Mouse (Mus musculus): ENCODE measurements around the gene Gm49337.
"Not testable (repeated sequence)": the region's sequence is repeated elsewhere in the genome, so short reads cannot be mapped to it uniquely, and the experiment has no call there.

Gm49337 gene

DNA sequence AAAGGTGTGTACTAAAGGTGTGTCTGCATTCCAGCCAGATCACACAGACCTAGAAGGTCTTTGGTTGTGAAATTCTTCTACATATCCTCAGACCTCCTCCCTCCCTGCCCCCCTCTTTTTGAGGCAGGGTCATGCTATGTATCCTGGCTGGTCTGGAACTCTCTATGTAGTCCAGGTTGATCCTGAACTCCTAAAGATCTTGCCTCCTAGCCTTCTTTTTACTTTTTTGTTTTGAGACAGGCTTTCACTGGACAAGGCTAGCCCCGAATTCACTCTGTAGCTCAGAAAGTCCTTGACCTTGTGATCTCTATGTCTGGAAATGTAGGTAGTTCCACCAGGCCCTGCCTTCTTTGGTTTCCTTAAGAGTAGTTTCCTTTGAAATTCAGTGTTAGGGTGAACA, 35.7 kb downstream of the Gm49337 start:
- no peak for DNase-seq (ENCODE audit: low spot score in 2 of 2)

DNA sequence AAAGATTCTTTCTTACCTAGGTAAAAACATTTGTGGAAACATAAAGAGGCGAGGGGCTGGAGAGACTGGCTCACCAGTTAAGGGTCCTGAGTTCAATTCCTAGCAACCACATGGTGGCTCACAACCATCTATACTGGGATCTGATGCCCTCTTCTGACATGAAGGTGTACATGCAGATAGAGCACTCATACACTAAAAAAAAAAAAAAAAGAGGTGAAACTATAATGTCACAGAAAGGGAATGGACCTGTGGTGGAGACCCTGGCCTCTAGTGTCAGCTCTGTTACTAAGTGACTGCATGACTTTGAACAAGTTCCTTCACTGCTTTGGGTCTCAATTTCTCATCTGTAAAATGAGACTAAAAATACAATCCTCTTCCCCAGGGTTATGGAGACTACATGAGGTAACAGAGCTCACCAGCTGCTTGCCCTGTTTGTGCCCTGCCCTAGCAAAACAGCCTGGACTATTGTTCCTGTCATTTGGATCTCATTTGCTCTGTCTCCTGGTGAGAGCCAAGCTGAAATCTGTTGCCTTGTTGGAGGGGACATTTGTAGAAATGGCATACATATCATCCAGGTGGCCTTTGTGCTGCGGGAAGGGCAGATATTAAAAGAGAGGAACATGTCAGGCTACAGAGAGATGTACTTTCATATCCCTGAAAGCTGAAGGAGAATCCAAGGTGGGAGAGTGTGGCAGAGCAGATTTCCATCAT, 42.9 kb downstream of the Gm49337 start:
- DNase-seq (ENCODE audit: low spot score in 2 of 2), result no peak

DNA sequence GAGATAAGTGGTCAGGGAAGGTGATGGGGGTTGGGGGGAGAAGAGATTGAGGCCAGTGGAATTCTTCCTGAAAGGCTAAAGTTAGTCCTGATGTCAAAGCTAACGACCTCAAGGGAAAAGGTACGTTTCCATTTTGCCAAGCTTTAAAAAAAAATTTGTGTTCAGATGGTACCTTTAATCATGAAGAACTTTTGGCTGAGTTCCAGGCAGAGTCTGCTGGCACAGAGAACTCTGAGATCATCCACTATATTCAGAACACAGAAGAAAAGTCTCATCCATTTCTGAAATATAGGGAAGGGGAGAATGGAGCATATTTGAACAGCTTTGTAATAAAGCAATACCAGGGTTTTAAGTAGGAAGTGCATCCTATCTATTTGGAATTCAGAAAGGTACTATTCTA, 43.9 kb downstream of the Gm49337 start:
- no peak for DNase-seq (ENCODE audit: low spot score in 2 of 2)

DNA sequence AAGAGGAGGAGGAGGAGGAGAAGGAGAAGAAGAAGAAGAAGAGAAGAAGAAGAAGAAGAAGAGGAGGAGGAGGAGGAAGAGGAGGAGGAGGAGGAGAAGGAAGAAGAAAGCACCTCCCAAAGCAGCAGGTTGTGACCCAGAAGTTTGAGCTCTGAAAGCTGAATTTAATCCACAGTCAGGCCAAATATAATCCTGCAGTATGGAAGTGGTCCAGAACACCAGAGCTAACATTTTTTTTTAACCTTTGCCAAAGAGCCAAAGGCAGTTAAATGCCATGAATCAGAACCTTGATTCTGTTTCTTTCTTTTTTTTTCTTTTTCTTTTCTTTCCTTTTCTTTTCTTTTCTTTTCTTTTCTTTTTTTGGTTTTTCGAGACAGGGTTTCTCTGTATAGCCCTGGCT, 44.5 kb downstream of the Gm49337 start:
- not testable (repeated sequence) for DNase-seq (ENCODE audit: low spot score in 2 of 2)

DNA sequence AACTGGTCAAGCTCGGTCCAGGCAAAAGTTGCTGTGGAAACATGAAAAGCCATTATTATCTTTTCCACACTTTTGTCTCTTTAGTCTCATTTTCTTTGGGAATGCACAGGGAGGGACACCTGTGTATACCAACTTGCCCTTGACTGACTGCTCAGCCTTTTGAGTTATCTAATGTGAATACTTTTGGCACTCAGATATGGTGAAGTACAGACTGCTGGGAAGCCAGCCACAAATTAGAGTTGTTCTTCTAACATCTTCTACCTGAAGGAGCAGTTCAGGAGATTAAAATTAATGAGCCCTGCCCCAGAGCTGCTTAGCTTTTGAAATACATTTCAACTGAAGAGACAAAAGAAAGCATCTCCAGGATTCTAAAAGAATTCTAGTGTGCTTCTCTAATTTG, 45.9 kb downstream of the Gm49337 start:
- no peak for DNase-seq (ENCODE audit: low spot score in 2 of 2)

DNA sequence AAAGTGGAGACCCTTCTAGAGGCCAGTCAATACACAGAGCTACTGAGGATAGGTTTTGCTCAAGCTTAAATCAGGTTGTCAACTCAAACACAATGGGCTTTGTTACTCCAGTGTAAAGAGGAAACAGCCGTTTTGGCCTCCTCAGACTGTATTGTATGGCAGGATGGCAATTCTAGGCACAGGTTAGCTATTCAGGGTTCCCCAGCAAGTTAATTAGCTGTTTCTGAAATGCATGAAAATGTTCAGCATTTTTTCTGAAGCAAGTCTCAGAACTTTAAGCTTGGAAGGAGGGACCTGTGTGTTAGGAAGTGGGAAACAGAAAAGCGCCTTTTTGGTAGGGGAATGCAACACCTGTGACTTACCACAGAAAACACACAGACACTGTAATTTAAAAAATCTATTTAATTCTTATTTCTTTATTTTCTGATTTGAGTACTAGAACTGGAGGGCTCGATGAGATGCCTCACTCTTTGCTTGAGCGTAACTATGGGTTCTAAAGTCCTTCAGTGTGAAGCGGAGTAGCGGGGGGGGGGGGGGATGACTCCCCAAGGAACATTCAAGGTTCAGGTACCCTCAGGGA, 47.0 kb downstream of the Gm49337 start:
- no peak for DNase-seq (ENCODE audit: low spot score in 2 of 2)

DNA sequence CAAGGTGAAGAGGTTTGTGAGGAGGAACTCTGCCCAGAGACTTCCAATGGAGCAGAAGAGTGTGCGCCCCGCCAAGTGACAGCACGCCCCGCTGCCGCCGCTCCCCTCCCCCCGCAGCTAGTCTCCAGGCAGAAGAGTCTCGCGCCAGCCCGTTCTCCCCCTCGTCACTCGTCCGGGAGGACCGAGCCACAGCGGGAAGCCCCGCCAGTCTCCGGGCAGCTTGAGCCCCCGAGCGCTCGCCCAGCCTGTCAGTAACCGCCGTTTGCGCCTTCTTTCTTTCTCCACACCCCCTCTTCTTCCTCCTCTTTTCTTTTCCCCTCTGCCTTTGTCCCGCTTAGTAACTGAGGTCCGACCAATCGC, 47.6 kb downstream of the Gm49337 start:
- peak in 1 of 2 experiments; percentile 81 for DNase-seq (ENCODE audit: low spot score in 2 of 2)

DNA sequence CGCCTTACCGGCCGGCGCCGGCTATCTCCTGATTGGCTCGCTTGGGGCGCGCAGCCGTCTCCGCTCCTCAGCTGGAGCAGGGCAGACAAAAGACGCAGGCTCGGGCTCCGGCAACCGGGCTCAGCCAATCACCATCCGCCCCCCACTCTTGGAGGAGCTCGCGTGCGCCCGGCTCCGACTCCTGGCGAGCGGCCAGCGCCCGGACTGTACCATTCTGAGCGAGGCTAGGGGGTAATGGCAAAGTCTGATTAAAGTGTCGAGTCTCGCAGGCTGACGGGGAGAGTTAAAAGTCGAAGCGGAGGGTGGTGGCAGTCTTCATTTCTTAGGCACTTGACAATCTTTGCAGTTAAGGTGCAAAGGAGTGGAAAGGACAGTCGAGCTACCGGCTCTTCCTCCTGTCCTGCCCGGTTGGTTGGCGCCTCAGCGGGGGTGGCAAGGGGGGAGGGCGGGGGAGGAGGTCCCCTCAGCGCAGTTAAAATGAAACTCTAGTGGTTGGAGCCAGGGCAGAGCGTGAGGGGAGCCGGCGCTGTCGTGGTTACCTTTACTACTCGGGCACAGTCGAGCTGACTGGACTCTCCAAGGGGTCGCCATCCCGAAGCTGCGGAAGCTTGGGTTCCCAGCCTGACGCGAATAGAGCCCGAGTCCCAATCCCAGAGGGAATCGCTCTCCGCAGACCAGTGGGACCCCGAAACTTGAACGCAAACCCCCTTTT, 48.1 kb downstream of the Gm49337 start, which contains the start of gene Pik3r3:
Gene Pik3r3, plus strand, starts transcription at position 479 of the 712 bp plus-strand sequence.
- DNase-seq (ENCODE audit: low spot score in 2 of 2), result peak; percentile 97

DNA sequence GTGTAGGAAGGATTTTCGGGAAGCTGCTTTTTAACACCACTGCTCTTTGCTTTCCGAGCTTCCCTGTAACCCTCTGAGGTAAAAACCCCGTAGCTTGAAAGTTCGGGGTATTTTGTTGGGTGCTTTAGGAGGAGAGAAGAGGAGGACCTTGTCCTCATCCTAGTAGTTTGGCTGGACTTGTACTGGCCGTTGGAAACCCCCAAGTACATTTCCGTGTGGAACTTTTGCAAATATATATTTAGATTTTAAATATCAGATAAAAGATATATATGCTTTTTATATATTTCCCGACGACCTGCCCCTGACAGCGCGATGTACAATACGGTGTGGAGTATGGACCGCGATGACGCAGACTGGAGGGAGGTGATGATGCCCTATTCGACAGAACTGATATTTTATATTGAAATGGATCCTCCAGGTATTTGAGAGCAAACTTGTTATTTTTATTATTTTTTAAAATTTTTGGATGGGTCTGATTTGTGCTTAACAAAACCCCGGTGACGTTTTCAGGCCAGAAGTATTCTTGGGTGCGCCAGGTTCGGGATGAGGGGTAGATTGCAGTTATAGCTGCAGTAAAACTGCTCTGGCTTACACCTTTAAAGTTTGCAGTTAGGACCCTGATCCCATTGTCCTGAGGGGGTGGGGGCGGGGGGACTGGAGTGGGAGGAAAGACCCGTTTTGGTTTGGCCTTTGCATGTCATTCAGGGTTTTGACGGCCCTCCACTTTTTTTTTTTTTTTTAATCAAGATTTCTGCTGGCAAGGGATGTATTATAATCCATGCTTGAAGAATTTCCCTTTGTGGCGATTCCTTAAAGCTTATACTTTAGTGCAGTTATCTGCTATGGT, 49.0 kb downstream of the Gm49337 start:
- DNase-seq (ENCODE audit: low spot score in 2 of 2), result peak in 1 of 2 experiments; percentile 39

DNA sequence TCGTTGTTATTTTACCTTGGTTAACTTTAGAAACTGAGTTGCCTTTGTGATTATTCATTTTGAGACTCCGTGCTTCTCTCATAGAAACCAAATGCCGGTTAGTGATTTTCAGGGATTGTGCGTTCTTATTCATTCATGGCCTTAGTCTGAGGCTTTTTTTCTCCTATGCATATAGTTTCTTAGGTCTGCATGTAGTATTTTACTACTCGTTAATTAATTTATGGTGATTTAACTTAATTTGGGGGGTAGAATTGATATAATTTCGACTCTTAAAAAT, 49.6 kb downstream of the Gm49337 start:
- DNase-seq (ENCODE audit: low spot score in 2 of 2), result no peak

DNA sequence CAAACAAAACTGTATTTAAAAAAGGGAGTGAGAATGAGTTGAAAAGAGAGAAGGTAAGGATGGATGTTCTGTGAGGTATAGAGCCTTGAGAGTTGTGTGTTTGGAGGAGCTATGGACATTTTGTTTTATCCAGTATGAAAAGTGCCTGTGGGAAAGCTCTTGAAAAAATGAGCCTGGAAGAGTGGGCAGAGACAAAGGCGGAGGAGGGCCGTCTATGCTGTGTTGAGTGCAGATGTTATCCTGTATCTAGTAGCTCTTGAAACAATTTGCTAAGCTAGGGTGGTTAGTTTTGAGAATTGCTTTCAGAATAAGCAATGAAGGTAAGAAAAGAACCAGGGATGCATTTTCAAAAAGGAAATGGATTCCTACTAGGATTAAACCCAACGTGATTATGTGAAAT, 70.2 kb downstream of the Gm49337 start:
- DNase-seq (ENCODE audit: low spot score in 2 of 2), result no peak

DNA sequence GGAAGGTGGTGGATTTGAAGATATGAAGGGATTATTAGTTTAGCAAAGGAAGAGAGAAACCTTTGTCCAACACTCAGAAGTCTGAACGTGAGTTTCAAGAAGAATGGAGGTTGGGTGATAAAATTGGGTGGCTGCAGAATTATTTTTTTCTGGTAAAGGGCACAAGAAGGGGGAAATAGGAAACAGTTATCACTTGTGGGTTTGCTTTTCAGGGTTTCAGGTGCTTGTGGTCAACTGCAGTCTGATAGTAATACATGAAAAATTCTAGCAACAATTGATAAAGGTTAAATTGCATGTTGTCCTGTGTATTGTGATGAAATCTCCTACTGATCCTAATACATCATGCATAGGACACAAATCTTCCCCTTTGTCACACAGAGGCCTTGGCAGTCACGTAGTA, 71.1 kb downstream of the Gm49337 start:
- no peak for DNase-seq (ENCODE audit: low spot score in 2 of 2)

DNA sequence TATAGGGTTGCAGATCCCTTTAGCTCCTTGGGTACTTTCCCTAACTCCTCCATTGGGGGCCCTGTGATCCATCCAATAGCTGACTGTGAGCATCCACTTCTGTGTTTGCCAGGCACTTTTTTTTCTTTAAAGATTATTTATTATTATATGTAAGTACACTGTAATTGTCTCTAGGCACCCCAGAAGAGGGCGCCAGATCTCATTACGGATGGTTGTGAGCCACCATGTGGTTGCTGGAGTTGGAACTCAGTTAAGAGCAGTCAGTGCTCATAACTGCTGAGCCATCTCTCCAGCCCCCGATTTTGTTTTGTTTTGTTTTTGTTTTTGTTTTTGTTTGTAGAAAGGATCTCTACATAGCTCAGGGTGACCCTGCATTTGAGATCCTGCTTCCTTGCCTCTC, 72.7 kb downstream of the Gm49337 start:
- DNase-seq (ENCODE audit: low spot score in 2 of 2), result peak; percentile 17 to 68

DNA sequence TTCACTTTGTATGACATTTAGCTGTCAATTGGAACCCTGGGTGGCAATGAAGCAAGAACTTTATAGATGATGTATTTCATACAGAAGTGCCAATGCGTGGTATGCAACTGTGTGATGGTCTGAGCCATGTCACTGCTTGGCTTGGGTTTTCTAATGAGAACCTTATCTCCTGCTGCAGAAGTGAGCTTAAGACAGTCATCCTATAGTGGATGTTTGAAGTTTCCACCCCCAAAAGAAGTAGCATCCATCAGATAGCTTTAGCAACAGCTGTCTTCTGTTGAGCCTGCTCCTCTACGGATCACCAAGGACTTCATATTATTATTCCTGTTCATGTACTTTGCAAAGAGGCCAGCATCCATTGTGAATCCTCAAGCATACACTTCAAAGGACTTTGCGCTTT, 76.8 kb downstream of the Gm49337 start:
- DNase-seq (ENCODE audit: low spot score in 2 of 2), result no peak

DNA sequence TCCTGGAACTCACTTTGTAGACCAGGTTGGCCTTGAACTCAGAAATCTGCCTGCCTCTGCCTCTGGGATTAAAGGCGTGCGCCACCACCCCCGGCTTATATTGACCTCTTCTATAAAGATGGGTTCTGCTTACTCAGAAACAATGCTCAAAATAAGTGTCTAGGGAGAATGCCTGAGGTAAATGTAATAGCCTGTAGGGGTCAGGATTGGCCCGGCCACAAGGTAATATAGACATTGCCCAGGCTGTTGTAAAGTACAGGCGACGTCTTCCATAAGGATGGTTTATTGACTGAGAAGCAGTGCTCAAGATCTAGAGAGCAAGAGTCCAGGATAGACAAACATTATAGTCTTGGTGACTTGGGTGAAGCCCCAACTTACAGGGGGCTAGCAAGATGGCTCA, 95.0 kb downstream of the Gm49337 start:
- DNase-seq (ENCODE audit: low spot score in 2 of 2), result no peak

DNA sequence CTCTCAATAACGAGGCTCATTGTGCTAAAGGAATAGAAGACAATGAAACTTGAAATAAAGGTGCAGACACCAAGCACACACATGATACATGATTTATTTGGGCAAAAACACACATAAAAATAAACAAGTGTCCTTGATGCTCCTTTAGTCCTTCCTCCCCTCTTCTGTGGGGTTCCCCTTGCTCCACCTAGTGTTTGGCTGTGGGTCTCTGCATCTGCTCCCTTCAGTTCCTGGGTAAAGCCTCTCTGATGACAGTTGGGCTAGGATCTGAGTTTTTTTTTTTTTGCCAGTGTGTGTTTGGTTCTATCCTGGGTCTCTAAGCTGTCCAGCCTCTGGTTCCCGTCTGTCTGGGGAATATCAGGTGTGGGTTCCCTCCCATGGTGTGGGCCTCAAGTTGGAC, 109.0 kb downstream of the Gm49337 start:
- DNase-seq (ENCODE audit: low spot score in 2 of 2), result peak in 1 of 2 experiments; percentile 19

DNA sequence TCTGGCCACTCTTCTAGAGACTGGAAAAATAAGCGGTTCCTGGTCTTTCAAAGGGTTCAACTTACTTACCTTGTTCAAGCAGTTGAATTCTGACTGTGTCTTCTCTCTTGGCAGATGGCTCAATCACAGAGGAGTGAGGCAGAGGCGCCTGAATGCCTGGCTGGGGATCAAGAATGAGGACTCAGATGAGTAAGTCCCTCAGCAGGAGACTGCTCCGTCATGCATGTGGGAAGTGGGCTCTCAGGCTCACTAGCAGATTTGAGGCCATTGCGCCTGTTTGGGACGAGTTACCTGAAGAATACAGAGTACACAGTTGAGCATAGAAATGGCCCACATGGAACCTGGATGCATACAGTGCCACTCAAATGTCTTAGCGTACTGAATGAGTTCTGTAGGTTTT, 118.4 kb downstream of the Gm49337 start:
- no peak for DNase-seq (ENCODE audit: low spot score in 2 of 2)

DNA sequence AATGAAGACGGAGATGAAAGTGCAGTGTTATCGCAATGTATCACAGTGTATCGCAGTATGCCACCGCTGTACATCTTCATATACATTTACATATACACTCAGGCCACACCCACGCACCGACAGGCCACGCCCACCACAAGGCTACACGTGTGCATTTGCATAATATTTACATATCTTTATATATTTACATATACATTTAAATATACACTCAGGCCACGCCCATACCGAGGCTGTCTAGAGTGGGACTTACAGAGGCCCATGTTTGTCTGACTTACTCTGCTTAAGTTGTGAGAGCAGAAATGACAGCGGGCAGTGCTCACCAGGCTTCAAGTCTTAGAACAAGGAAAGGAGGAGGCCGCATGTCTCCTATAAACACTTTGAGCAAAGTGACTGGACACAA, 120.1 kb downstream of the Gm49337 start:
- peak in 1 of 2 experiments; percentile 47 for DNase-seq (ENCODE audit: low spot score in 2 of 2)

DNA sequence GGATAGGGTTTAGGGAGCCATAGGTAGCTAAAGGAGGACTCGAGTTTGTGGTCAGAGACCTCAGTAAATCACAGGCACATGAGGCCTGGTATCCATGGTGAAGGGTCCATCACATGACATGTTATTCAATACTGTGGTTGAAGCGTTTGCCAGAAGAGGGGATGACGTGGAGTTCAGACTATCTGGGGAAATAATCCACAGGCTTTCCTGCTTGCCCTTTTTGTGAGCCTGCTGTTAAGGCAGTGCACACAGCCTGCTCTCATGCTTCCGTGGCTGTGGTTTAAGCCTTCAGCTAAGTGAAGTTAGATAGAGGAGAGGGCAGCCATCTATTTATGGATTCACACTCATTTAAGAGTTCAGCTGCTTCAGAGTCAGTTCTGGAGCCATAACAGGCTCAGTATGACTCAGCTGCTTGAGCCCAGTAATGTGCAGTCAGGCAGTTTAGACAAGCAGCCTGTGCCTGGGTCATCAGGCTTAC, 127.7 kb downstream of the Gm49337 start:
- DNase-seq (ENCODE audit: low spot score in 2 of 2), result no peak

DNA sequence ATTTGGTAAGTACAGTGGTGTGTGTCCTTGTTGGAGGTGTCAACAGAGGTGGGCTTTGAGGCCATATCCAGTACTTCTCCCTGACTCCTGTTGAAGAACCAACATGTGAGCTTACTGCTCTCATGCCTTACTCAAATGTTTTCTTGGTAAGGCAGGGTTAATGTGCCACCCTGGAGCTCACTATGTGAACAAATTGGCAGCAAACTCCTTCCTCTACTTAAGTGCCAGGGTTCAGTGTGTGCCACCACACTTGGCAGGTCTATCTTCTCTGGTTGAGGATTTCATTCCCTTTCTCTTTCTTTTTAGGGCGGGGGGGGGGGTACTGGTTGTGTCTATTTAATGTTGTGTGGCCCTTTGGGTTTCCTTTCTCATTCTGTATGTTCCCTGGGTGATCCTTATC, 131.4 kb downstream of the Gm49337 start:
- DNase-seq (ENCODE audit: low spot score in 2 of 2), result no peak

DNA sequence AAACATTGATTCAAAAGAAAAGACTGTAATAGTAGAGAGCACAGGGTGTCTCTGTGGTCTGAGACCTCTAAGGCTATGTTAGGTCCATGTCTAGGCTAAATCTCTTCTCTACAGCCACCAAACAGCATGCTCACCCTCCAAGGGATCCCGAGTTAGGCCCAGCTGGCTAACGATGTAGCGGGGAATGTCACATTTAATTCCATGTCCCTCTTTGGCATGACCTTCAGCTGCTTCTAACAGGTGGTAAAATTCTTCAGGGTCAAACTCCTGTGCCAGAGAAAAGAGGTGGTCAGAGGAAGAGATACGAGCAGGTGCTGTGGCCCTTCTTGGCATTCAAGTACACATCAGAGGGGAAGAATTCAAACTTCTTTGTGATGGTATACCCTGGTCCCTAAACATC, 144.4 kb downstream of the Gm49337 start:
- DNase-seq (ENCODE audit: low spot score in 2 of 2), result no peak

DNA sequence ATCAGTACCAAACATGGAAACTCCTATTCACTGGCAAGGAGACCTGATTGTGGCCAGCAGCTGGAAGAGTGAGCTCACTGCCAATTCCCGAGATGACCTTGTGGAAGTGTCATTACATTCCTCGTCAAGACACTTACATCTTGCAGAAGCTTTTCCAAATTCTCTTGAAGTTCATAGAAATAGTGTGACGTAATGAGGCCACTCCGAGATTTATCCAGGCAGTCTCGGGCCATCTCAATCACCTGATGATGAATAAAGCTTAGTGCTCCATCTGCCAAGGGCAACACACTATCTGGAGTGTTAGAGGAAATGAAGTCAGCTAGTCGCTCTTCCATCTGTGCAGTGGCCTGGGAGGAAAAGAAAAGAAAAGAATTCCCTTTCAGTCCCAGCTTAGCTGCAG, 148.9 kb downstream of the Gm49337 start:
- no peak for DNase-seq (ENCODE audit: low spot score in 2 of 2)
